Mouse (Mus musculus) midbrain, embryonic 13.5 days (tissue): ENCODE measurements at regions not wholly inside any gene's neighbourhood (a gene's known extent, or its start where the extent isn't known, plus 50 kb on each side); places are given as distances from the start of the nearest gene placed in this dataset.

Experiments used
- ATAC-seq: fragments of 200-750 bp; cut with Nextera tagmentation; 2 replicates; pipeline ENCODE4 v1.8.0; 2017; ENCODE audit warnings: mild to moderate bottlenecking, moderate TSS enrichment, moderate library complexity
- H3K27ac ChIP-seq: fragments of 300-500 bp; sonication (generic); 2 replicates; pipeline ENCODE4 v1.5.1; 2015; ENCODE audit warnings: inconsistent platforms, mild to moderate bottlenecking, moderate library complexity
- H3K27me3 ChIP-seq: fragments of 300-500 bp; sonication (generic); 2 replicates; pipeline ENCODE4 v1.6.1; 2015; ENCODE audit warnings: mild to moderate bottlenecking, inconsistent platforms
- H3K36me3 ChIP-seq: fragments of 300-500 bp; sonication (generic); 2 replicates; pipeline ENCODE4 v1.6.1; 2015; ENCODE audit warnings: mild to moderate bottlenecking, inconsistent platforms
- H3K4me1 ChIP-seq: fragments of 300-500 bp; sonication (generic); replicated peaks from 2 replicates; pipeline ENCODE4 v1.6.1; 2015; ENCODE audit warnings: inconsistent platforms
- H3K4me2 ChIP-seq: fragments of 300-500 bp; sonication (generic); replicated peaks from 2 replicates; pipeline ENCODE4 v1.6.1; 2015; ENCODE audit warnings: moderate library complexity, mild to moderate bottlenecking, inconsistent platforms
- H3K4me3 ChIP-seq: fragments of 300-500 bp; sonication (generic); replicated peaks from 2 replicates; pipeline ENCODE4 v1.5.1; 2015; ENCODE audit warnings: mild to moderate bottlenecking, inconsistent platforms
- H3K9ac ChIP-seq: fragments of 300-500 bp; sonication (generic); replicated peaks from 2 replicates; pipeline ENCODE4 v1.6.1; 2015; ENCODE audit warnings: mild to moderate bottlenecking, inconsistent platforms
- H3K9me3 ChIP-seq: fragments of 300-500 bp; sonication (generic); 2 replicates; pipeline ENCODE4 v1.6.1; 2016; ENCODE audit warnings: mild to moderate bottlenecking, inconsistent platforms
- WGBS: fragments of 180-500 bp; shearing (Covaris S2); methylation state at CpG from one replicate; pipeline ENCODE4 v1.1.7; 2015; 5-methylcytosine and 5-hydroxymethylcytosine counted together

- Histone ChIP-seq H3K4me1 (no peaks in the 10 kb centered on the region), H3K4me2 (no peak overlapping the region), H3K27me3 (no peaks in the 10 kb centered on the region), H3K36me3 (no peaks in the 10 kb centered on the region), H3K27ac (no peak overlapping the region), H3K9me3 (no peaks in the 10 kb centered on the region), H3K4me3 (no peak overlapping the region), H3K9ac (no peak overlapping the region)
- WGBS = 63% methylated on average over 6 of the region's 6 CpGs
- peak; percentile 60; the same call in 1 of the 2 replicates for ATAC-seq
Observed at GRCm38 (mm10) chr3:121009223-121009622, 162.3 kb downstream of the Rwdd3 start.

- ATAC-seq = peak; percentile 90
- Histone ChIP-seq H3K4me3 (peak overlapping the region; percentile 13; the same call in 1 of the 2 replicates), H3K9ac (no peak overlapping the region)
Observed at GRCm38 (mm10) chr3:120983556-120984270, 187.8 kb downstream of the Rwdd3 start.

GRCm38 (mm10) chr3:120982795-120983555, 188.5 kb downstream of the Rwdd3 start:
- WGBS = 7% methylated on average over 10 of the region's 10 CpGs
- Histone ChIP-seq H3K27me3 (no peaks in the 10 kb centered on the region), H3K9me3 (no peaks in the 10 kb centered on the region), H3K4me1 (peaks cover 16% of the 10 kb centered on the region), H3K4me3 (no peak overlapping the region), H3K4me2 (peak overlapping the region; percentile 47), H3K9ac (no peak overlapping the region), H3K27ac (0 out of 2 replicates have a peak overlapping the region, but pooled peaks have one; percentile 47), H3K36me3 (no peaks in the 10 kb centered on the region)
- ATAC-seq = peak; percentile 69

More at GRCm38 (mm10) chr3:120983556-120984270, 187.8 kb downstream of the Rwdd3 start:
- H3K27ac ChIP-seq = peak overlapping the region; percentile 75
- peaks cover 16% of the 10 kb centered on the region for H3K4me1 ChIP-seq
- peak overlapping the region; percentile 47 for H3K4me2 ChIP-seq
- WGBS = 21% methylated on average over 17 of the region's 17 CpGs
- no peaks in the 10 kb centered on the region for H3K27me3 ChIP-seq
- no peaks in the 10 kb centered on the region for H3K9me3 ChIP-seq
- no peaks in the 10 kb centered on the region for H3K36me3 ChIP-seq

GRCm38 (mm10) chr3:120982218-120982617, 189.3 kb downstream of the Rwdd3 start:
- no peak overlapping the region for H3K4me2 ChIP-seq
- no peaks in the 10 kb centered on the region for H3K27me3 ChIP-seq
- H3K9me3 ChIP-seq = no peaks in the 10 kb centered on the region
- no peak overlapping the region for H3K4me3 ChIP-seq
- peaks cover 16% of the 10 kb centered on the region for H3K4me1 ChIP-seq
- no peak for ATAC-seq
- peak overlapping the region; percentile 58; the same call in 1 of the 2 replicates for H3K27ac ChIP-seq
- H3K36me3 ChIP-seq = no peaks in the 10 kb centered on the region
- no peak overlapping the region for H3K9ac ChIP-seq
- 26% methylated on average over 4 of the region's 4 CpGs for WGBS

- no peak overlapping the region for H3K4me3 ChIP-seq
- no peak overlapping the region for H3K27ac ChIP-seq
- no peaks in the 10 kb centered on the region for H3K36me3 ChIP-seq
- no peaks in the 10 kb centered on the region for H3K27me3 ChIP-seq
- no peak overlapping the region for H3K9ac ChIP-seq
- ATAC-seq = no peak
- H3K4me2 ChIP-seq = no peak overlapping the region
- H3K4me1 ChIP-seq = no peaks in the 10 kb centered on the region
- H3K9me3 ChIP-seq = no peaks in the 10 kb centered on the region
- 74% methylated on average over 14 of the region's 14 CpGs for WGBS
Observed at GRCm38 (mm10) chr3:120970746-120971466, 200.6 kb downstream of the Rwdd3 start.

GRCm38 (mm10) chr3:120946906-120947305, 224.6 kb downstream of the Rwdd3 start:
- no peak for ATAC-seq
- 90% methylated on average over 8 of the region's 8 CpGs for WGBS
- Histone ChIP-seq H3K4me2 (no peak overlapping the region), H3K27ac (no peak overlapping the region), H3K27me3 (no peaks in the 10 kb centered on the region), H3K4me3 (no peak overlapping the region), H3K9ac (no peak overlapping the region), H3K9me3 (no peaks in the 10 kb centered on the region), H3K36me3 (no peaks in the 10 kb centered on the region), H3K4me1 (no peaks in the 10 kb centered on the region)

- Histone ChIP-seq H3K4me2 (no peak overlapping the region), H3K27me3 (no peaks in the 10 kb centered on the region), H3K36me3 (no peaks in the 10 kb centered on the region), H3K27ac (no peak overlapping the region), H3K9ac (no peak overlapping the region), H3K9me3 (no peaks in the 10 kb centered on the region), H3K4me1 (no peaks in the 10 kb centered on the region), H3K4me3 (no peak overlapping the region)
- WGBS = 92% methylated on average over 4 of the region's 4 CpGs
- ATAC-seq = no peak
Observed at GRCm38 (mm10) chr3:120934401-120934800, 237.1 kb downstream of the Rwdd3 start.

- Histone ChIP-seq H3K27ac (no peak overlapping the region), H3K4me2 (no peak overlapping the region), H3K9me3 (no peaks in the 10 kb centered on the region), H3K27me3 (no peaks in the 10 kb centered on the region), H3K4me3 (no peak overlapping the region), H3K9ac (no peak overlapping the region), H3K36me3 (no peaks in the 10 kb centered on the region), H3K4me1 (no peaks in the 10 kb centered on the region)
- WGBS = 87% methylated on average over 2 of the region's 2 CpGs
- ATAC-seq = no peak
Observed at GRCm38 (mm10) chr3:120920351-120920750, 251.1 kb downstream of the Rwdd3 start.

- Histone ChIP-seq H3K4me1 (no peaks in the 10 kb centered on the region), H3K36me3 (no peaks in the 10 kb centered on the region), H3K27me3 (no peaks in the 10 kb centered on the region), H3K27ac (no peak overlapping the region), H3K4me3 (no peak overlapping the region), H3K4me2 (no peak overlapping the region), H3K9me3 (no peaks in the 10 kb centered on the region), H3K9ac (no peak overlapping the region)
- no peak for ATAC-seq
- 81% methylated on average over 5 of the region's 5 CpGs for WGBS
Observed at GRCm38 (mm10) chr3:120898931-120899330, 272.6 kb downstream of the Rwdd3 start.

- Histone ChIP-seq H3K9ac (no peak overlapping the region), H3K9me3 (no peaks in the 10 kb centered on the region), H3K4me3 (no peak overlapping the region), H3K27ac (no peak overlapping the region), H3K4me1 (no peaks in the 10 kb centered on the region), H3K4me2 (no peak overlapping the region), H3K27me3 (no peaks in the 10 kb centered on the region), H3K36me3 (no peaks in the 10 kb centered on the region)
- 81% methylated on average over 9 of the region's 9 CpGs for WGBS
- no peak for ATAC-seq
Observed at GRCm38 (mm10) chr3:120898258-120898657, 273.2 kb downstream of the Rwdd3 start.

- Histone ChIP-seq H3K9me3 (no peaks in the 10 kb centered on the region), H3K27ac (no peak overlapping the region), H3K4me2 (no peak overlapping the region), H3K4me3 (no peak overlapping the region), H3K36me3 (no peaks in the 10 kb centered on the region), H3K9ac (no peak overlapping the region), H3K4me1 (no peaks in the 10 kb centered on the region), H3K27me3 (no peaks in the 10 kb centered on the region)
- ATAC-seq = no peak
- WGBS = 93% methylated on average over 9 of the region's 9 CpGs
Observed at GRCm38 (mm10) chr3:120897758-120898157, 273.7 kb downstream of the Rwdd3 start.

- Histone ChIP-seq H3K27me3 (no peaks in the 10 kb centered on the region), H3K9me3 (no peaks in the 10 kb centered on the region), H3K4me1 (no peaks in the 10 kb centered on the region), H3K4me3 (no peak overlapping the region), H3K4me2 (no peak overlapping the region), H3K27ac (no peak overlapping the region), H3K36me3 (no peaks in the 10 kb centered on the region), H3K9ac (no peak overlapping the region)
- no peak for ATAC-seq
- 93% methylated on average over 12 of the region's 12 CpGs for WGBS
Observed at GRCm38 (mm10) chr3:120897221-120897620, 274.3 kb downstream of the Rwdd3 start.
